In genomic region chr3:146046076-146046475, GRCm38 (mm10) we compare ENCODE assay signal across 26 mouse cellular contexts.
"Had no signal": no experiment of that assay in that cellular context is flagged by ENCODE, and none has a peak within 500 bp of the region (broad histone marks: within the 10 kb centered on the region; RNA-seq: fewer than 3 reads in every experiment).

No protein-coding gene starts in this region.

- H3K4me3 ChIP-seq: gastrocnemius, adult 2 months; heart, embryonic 12.5 days; hindbrain, embryonic 10.5 days; hindbrain, embryonic 12.5 days; kidney, embryonic 15.5 days; layer of hippocampus, adult 2 months; left cerebral cortex, adult 2 months; limb, embryonic 10.5 days; limb, embryonic 12.5 days; liver, embryonic 13.5 days; liver, embryonic 15.5 days had no signal

- H3K4me2 ChIP-seq: hindbrain, embryonic 12.5 days; hindbrain, embryonic 14.5 days; kidney, embryonic 15.5 days; limb, embryonic 12.5 days; liver, embryonic 11.5 days; liver, embryonic 13.5 days had no signal

- DNase-seq: forebrain, postnatal 0 days; gastrocnemius, adult 2 months; gastrocnemius, postnatal 10 days; gastrocnemius, postnatal 25 days; heart, adult 18-20 months; heart, postnatal 10 days; heart, postnatal 4 days; kidney, postnatal 4 days; liver; liver, embryonic 13.5 days; liver, postnatal 0 days had no signal

- H3K27ac ChIP-seq: gastrocnemius, adult 2 months; hindbrain, embryonic 10.5 days; hindbrain, embryonic 12.5 days; hindbrain, embryonic 14.5 days; kidney, embryonic 15.5 days; kidney, postnatal 0 days; layer of hippocampus, adult 2 months; left cerebral cortex, adult 2 months; limb, embryonic 10.5 days; limb, embryonic 12.5 days; liver, embryonic 13.5 days; liver, embryonic 15.5 days had no signal

- ATAC-seq: forebrain, postnatal 0 days; hindbrain, embryonic 16.5 days; inflammation-experienced regulatory T-cells, adult 6 months; intestine, postnatal 0 days; liver, postnatal 0 days had no signal

- H3K9ac ChIP-seq: forebrain, postnatal 0 days; heart, embryonic 12.5 days; hindbrain, embryonic 12.5 days; hindbrain, embryonic 14.5 days; kidney, embryonic 15.5 days; limb, embryonic 12.5 days; liver, embryonic 13.5 days; liver, embryonic 15.5 days; liver, postnatal 0 days had no signal

- H3K36me3 ChIP-seq: heart, embryonic 12.5 days; hindbrain, embryonic 10.5 days; hindbrain, embryonic 12.5 days; kidney, embryonic 15.5 days; limb, embryonic 10.5 days; limb, embryonic 12.5 days; liver, embryonic 13.5 days; liver, embryonic 15.5 days had no signal

- H3K27me3 ChIP-seq: heart, embryonic 12.5 days; kidney, embryonic 15.5 days; limb, embryonic 12.5 days; liver, embryonic 15.5 days had no signal

- H3K4me1 ChIP-seq: liver, embryonic 15.5 days had no signal

- H3K9me3 ChIP-seq: heart, embryonic 12.5 days; hindbrain, embryonic 10.5 days; hindbrain, embryonic 12.5 days; kidney, embryonic 15.5 days; limb, embryonic 10.5 days; limb, embryonic 12.5 days; liver, embryonic 13.5 days; liver, embryonic 15.5 days had no signal
